Mouse (Mus musculus) layer of hippocampus, postnatal 36 days (tissue): ENCODE results near the gene Defb46. TPM values are rescaled to one million over a fixed set of nuclear protein-coding genes. Genes with fewer than 3 reads are reported as not detected.

Experiments
- DNase-seq, 2 experiments: peaks; one replicate each; pipeline ENCODE4 v3.0.0; 2022
- total RNA-seq, 2 experiments: library from RNA; stranded (reverse); gene quantifications; 2 replicates each; pipeline ENCODE4 v1.2.3; 2021

Defb46 gene
- total RNA-seq = not detected

DNA sequence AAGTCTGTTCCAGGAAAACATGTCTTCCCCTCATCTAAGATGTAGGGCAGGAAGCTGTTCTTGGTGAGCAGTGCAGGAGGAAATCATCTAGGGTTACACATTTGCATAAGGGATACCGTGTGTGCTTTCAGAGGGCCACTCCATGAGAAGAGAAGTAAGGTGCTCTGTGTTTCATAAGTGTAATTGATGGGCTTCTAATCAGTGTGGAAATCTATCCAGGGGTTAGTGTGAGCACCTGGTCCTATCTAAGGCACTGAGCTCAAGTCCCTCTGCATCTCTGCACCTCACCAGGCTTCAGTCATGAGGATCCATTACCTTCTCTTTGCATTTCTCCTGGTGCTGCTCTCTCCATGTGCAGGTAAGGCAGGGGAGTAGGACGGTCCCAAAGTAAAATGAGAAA lies at the start of gene Defb46:
TSS of gene Defb46 (plus strand) at position 301 of the 400 bp plus-strand sequence.
- DNase-seq = no peak

DNA sequence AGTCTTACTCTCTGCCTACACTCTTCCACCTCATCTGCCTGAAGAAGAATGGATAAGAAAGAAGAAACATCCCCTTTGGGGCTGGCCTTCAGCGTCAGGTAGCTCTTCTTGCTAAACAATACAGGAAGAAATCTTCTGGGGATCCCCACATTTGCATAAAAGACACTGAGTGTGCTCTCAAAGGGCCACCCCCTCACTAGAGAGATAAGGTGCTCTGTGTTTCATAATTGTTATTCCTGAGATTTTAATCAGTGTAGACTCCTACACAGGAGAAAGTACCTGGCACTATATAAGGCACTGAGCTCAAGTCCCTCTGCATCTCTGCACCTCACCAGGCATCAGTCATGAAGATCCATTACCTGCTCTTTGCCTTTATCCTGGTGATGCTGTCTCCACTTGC lies 14.6 kb upstream of the Defb46 start, which contains the start of gene Defb6:
TSS of gene Defb6 (plus strand) at position 318 of the 400 bp plus-strand sequence.
- DNase-seq = no peak

GRCm38 (mm10) chr8:19238101-19238500 lies 1.6 kb upstream of the Defb46 start:
- DNase-seq = no peak

DNA sequence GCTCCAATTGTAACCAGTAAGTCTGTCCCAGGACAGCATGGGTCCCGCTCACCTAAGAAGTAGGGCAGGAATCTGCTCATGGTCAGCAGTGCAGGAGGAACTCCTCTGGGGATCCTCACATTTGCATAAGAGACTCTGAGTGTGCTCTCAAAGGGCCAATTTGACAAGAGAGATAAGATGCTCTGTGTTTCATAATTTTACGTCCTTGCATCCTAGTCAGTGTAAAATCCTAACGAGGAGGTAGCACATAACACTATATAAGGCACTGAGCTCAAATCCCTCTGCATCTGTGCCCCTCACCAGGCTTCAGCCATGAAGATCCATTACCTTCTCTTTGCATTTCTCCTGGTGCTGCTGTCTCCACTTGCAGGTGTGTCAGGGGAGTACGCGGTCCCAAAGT lies 7.6 kb downstream of the Defb46 start, which contains the start of gene Defb5:
TSS of gene Defb5 (plus strand) at position 301 of the 400 bp plus-strand sequence.
- no peak for DNase-seq

DNA sequence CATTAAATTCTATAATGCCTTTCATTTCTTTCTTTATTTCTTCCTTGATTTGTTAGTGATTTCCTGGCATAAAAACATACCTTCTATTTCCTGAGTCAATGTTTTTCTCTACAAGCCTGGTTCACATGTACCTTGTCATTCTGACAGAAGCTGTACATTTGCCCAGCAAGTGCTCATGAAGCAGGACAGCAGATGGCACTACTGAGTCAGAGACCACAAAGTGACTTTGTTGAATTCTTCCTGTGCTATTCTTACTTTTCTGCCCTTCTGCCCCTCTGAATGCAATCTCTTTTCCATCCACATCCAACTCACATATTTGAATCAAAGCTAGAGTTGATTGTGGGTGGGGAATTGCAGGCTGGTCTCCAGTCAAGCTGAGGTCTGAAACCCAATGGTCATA lies 18.4 kb downstream of the Defb46 start:
- no peak for DNase-seq

- no peak for DNase-seq
These were observed 20.0 kb downstream of the Defb46 start for GRCm38 (mm10) chr8:19259667-19260066.

Other genes starting within 250 kb of the Defb46 start
- gene Defb37, start 248.9 kb upstream of the Defb46 start, total RNA-seq = not detected
- not detected for gene Defb38, start 213.3 kb upstream of the Defb46 start, total RNA-seq
- gene Defb39, start 175.1 kb upstream of the Defb46 start, total RNA-seq = not detected
- not detected for gene Defb12, start 125.1 kb upstream of the Defb46 start, total RNA-seq
- not detected for gene Defb34, start 116.2 kb upstream of the Defb46 start, total RNA-seq
- not detected for gene Gm45826, start 99.1 kb upstream of the Defb46 start, total RNA-seq
- not detected for gene Defb14, start 45.6 kb upstream of the Defb46 start, total RNA-seq
- gene Defb4, start 41.2 kb upstream of the Defb46 start, total RNA-seq = not detected
- gene Defb6, start 14.4 kb upstream of the Defb46 start, total RNA-seq = not detected
- gene Defb5, start 7.7 kb downstream of the Defb46 start, total RNA-seq = not detected
- gene Defb3, start 53.4 kb downstream of the Defb46 start, total RNA-seq = not detected
- gene Defb8, start 207.7 kb downstream of the Defb46 start, total RNA-seq = not detected